Mouse (Mus musculus) hindbrain, embryonic 16.5 days (tissue): ENCODE results near the gene Sp100. TPM values are rescaled to one million over a fixed set of nuclear protein-coding genes. Genes with fewer than 3 reads are reported as not detected.

Experiments used
- ATAC-seq: fragments of 200-750 bp; cut with Nextera tagmentation; 2 replicates; pipeline ENCODE4 v1.8.0; 2017; ENCODE audit warnings: moderate TSS enrichment, moderate library complexity
- H3K27ac ChIP-seq: fragments of 300-500 bp; sonication (generic); 2 replicates; pipeline ENCODE4 v1.5.1; 2014; ENCODE audit warnings: low read depth, mild to moderate bottlenecking, control low read depth, low read length, moderate library complexity
- H3K27me3 ChIP-seq: fragments of 300-500 bp; sonication (generic); replicated peaks from 2 replicates; pipeline ENCODE4 v1.6.1; 2014; ENCODE audit warnings: low read length; ENCODE audit not compliant: control insufficient read depth, insufficient read depth
- H3K36me3 ChIP-seq: fragments of 300-500 bp; sonication (generic); 2 replicates; pipeline ENCODE4 v1.6.1; 2014; ENCODE audit warnings: mild to moderate bottlenecking, low read length, moderate library complexity, mixed read lengths; ENCODE audit not compliant: control insufficient read depth, insufficient read depth
- H3K4me1 ChIP-seq: fragments of 300-500 bp; sonication (generic); 2 replicates; pipeline ENCODE4 v1.6.1; 2014; ENCODE audit warnings: low read depth, low read length; ENCODE audit not compliant: control insufficient read depth, insufficient read depth
- H3K4me2 ChIP-seq: fragments of 300-500 bp; sonication (generic); 2 replicates; pipeline ENCODE4 v1.6.1; 2014; ENCODE audit warnings: mild to moderate bottlenecking, low read length, control low read depth, moderate library complexity
- H3K4me3 ChIP-seq: fragments of 300-500 bp; sonication (generic); 2 replicates; pipeline ENCODE4 v1.5.1; 2014; ENCODE audit warnings: mild to moderate bottlenecking, low read length, control low read depth, moderate library complexity
- H3K9ac ChIP-seq: fragments of 300-500 bp; sonication (generic); 2 replicates; pipeline ENCODE4 v1.6.1; 2014; ENCODE audit warnings: low read depth, mild to moderate bottlenecking, control low read depth, low read length, moderate library complexity
- H3K9me3 ChIP-seq: fragments of 300-500 bp; sonication (generic); 2 replicates; pipeline ENCODE4 v1.6.1; 2014; ENCODE audit warnings: mild to moderate bottlenecking, low read length, moderate library complexity; ENCODE audit not compliant: control insufficient read depth
- WGBS: fragments of 180-500 bp; shearing (Covaris S2); extraction: QIAGEN DNeasy Blood & Tissue Kit; methylation state at CpG from one replicate; pipeline ENCODE4 v1.1.7; 2014; 5-methylcytosine and 5-hydroxymethylcytosine counted together
- polyA plus RNA-seq: library from polyadenylated mRNA; unstranded; fragments of >200 nt; fragmentation: Nextera tagmentation; extraction: Ambion mirVana; gene quantifications from 2 replicates; pipeline ENCODE4 v1.2.1, GENCODE M21; 2015

Gene Sp100
- polyA plus RNA-seq, 1 experiment from 2014 or later = 1.2 TPM

GRCm38 (mm10) chr1:85739819-85740218 is 90.0 kb downstream of the Sp100 start:
- H3K9ac ChIP-seq = no peak overlapping the region

GRCm38 (mm10) chr1:85740923-85741322 is 91.1 kb downstream of the Sp100 start:
- H3K4me3 ChIP-seq = no peak overlapping the region
- H3K27ac ChIP-seq = no peak overlapping the region
- no peaks in the 10 kb centered on the region for H3K36me3 ChIP-seq
- no peak overlapping the region for H3K9ac ChIP-seq
- no peaks in the 10 kb centered on the region for H3K9me3 ChIP-seq
- WGBS = 81% methylated on average over 6 of the region's 6 CpGs
- H3K4me1 ChIP-seq = peaks cover 4% of the 10 kb centered on the region
- H3K27me3 ChIP-seq = no peaks in the 10 kb centered on the region
- no peak for ATAC-seq
- H3K4me2 ChIP-seq = no peak overlapping the region

More at GRCm38 (mm10) chr1:85739819-85740218, 90.0 kb downstream of the Sp100 start:
- no peaks in the 10 kb centered on the region for H3K27me3 ChIP-seq
- H3K9me3 ChIP-seq = no peaks in the 10 kb centered on the region
- no peak overlapping the region for H3K4me2 ChIP-seq
- no peak overlapping the region for H3K4me3 ChIP-seq
- H3K36me3 ChIP-seq = no peaks in the 10 kb centered on the region
- no peak overlapping the region for H3K27ac ChIP-seq
- ATAC-seq = no peak
- H3K4me1 ChIP-seq = peaks cover 4% of the 10 kb centered on the region

- H3K27me3 ChIP-seq = no peaks in the 10 kb centered on the region
- ATAC-seq = no peak
- no peak overlapping the region for H3K27ac ChIP-seq
- no peak overlapping the region for H3K9ac ChIP-seq
- no peaks in the 10 kb centered on the region for H3K9me3 ChIP-seq
- H3K4me2 ChIP-seq = no peak overlapping the region
- H3K4me1 ChIP-seq = peaks cover 4% of the 10 kb centered on the region
- no peak overlapping the region for H3K4me3 ChIP-seq
- H3K36me3 ChIP-seq = no peaks in the 10 kb centered on the region
- 29% methylated on average over 5 of the region's 5 CpGs for WGBS
These were observed 92.5 kb downstream of the Sp100 start for GRCm38 (mm10) chr1:85742333-85742732.

GRCm38 (mm10) chr1:85742916-85743505 is 93.2 kb downstream of the Sp100 start:
- no peak overlapping the region for H3K4me3 ChIP-seq
- no peaks in the 10 kb centered on the region for H3K27me3 ChIP-seq
- no peak overlapping the region for H3K4me2 ChIP-seq
- H3K4me1 ChIP-seq = peaks cover 4% of the 10 kb centered on the region
- no peaks in the 10 kb centered on the region for H3K36me3 ChIP-seq
- no peaks in the 10 kb centered on the region for H3K9me3 ChIP-seq
- peak; percentile 63 for ATAC-seq
- no peak overlapping the region for H3K27ac ChIP-seq
- no peak overlapping the region for H3K9ac ChIP-seq
- whole genome bisulfite sequencing = 5% methylated on average over 2 of the region's 2 CpGs

- 92% methylated on average over 3 of the region's 3 CpGs for WGBS
These were observed 94.8 kb downstream of the Sp100 start for GRCm38 (mm10) chr1:85744539-85744938.

GRCm38 (mm10) chr1:85746511-85746910 is 96.7 kb downstream of the Sp100 start:
- Histone ChIP-seq H3K4me2 (no peak overlapping the region), H3K9ac (no peak overlapping the region), H3K4me3 (no peak overlapping the region), H3K27me3 (no peaks in the 10 kb centered on the region), H3K36me3 (no peaks in the 10 kb centered on the region), H3K9me3 (no peaks in the 10 kb centered on the region), H3K4me1 (peaks cover 4% of the 10 kb centered on the region), H3K27ac (no peak overlapping the region)
- no peak for ATAC-seq
- 90% methylated on average over 5 of the region's 5 CpGs for WGBS

More at GRCm38 (mm10) chr1:85744539-85744938, 94.8 kb downstream of the Sp100 start:
- Histone ChIP-seq H3K27me3 (no peaks in the 10 kb centered on the region), H3K4me2 (no peak overlapping the region), H3K4me1 (peaks cover 4% of the 10 kb centered on the region), H3K9ac (no peak overlapping the region), H3K9me3 (no peaks in the 10 kb centered on the region), H3K27ac (no peak overlapping the region), H3K4me3 (no peak overlapping the region), H3K36me3 (no peaks in the 10 kb centered on the region)
- ATAC-seq = no peak

GRCm38 (mm10) chr1:85749829-85750228 is 100.0 kb downstream of the Sp100 start:
- Histone ChIP-seq H3K4me1 (no peaks in the 10 kb centered on the region), H3K36me3 (no peaks in the 10 kb centered on the region), H3K27me3 (no peaks in the 10 kb centered on the region), H3K4me3 (no peak overlapping the region), H3K27ac (no peak overlapping the region), H3K4me2 (no peak overlapping the region), H3K9ac (no peak overlapping the region), H3K9me3 (no peaks in the 10 kb centered on the region)
- 54% methylated on average over 2 of the region's 2 CpGs for WGBS
- no peak for ATAC-seq

- ATAC-seq = no peak
- H3K27me3 ChIP-seq = no peaks in the 10 kb centered on the region
- no peaks in the 10 kb centered on the region for H3K36me3 ChIP-seq
- WGBS = 86% methylated on average over 4 of the region's 4 CpGs
- no peaks in the 10 kb centered on the region for H3K4me1 ChIP-seq
- H3K27ac ChIP-seq = no peak overlapping the region
- H3K4me2 ChIP-seq = no peak overlapping the region
- no peak overlapping the region for H3K9ac ChIP-seq
- H3K9me3 ChIP-seq = no peaks in the 10 kb centered on the region
- H3K4me3 ChIP-seq = no peak overlapping the region
These were observed 100.9 kb downstream of the Sp100 start for GRCm38 (mm10) chr1:85750650-85751049.

- Histone ChIP-seq H3K4me3 (no peak overlapping the region), H3K27ac (no peak overlapping the region), H3K36me3 (no peaks in the 10 kb centered on the region), H3K9ac (no peak overlapping the region), H3K9me3 (no peaks in the 10 kb centered on the region), H3K4me1 (no peaks in the 10 kb centered on the region), H3K27me3 (no peaks in the 10 kb centered on the region), H3K4me2 (no peak overlapping the region)
- ATAC-seq = peak; percentile 56; the same call in 1 of the 2 replicates
- WGBS = 65% methylated on average over 6 of the region's 6 CpGs
These were observed 101.7 kb downstream of the Sp100 start for GRCm38 (mm10) chr1:85751494-85751893.
